Mouse (Mus musculus) hindbrain, postnatal 0 days (tissue): ENCODE measurements at regions not wholly inside any gene's neighbourhood (a gene's known extent, or its start where the extent isn't known, plus 50 kb on each side); places are given as distances from the start of the nearest gene placed in this dataset.

Experiments
- ATAC-seq: fragments of 200-750 bp; cut with Nextera tagmentation; 2 replicates; pipeline ENCODE4 v1.8.0; 2017; ENCODE audit warnings: mild to moderate bottlenecking, moderate TSS enrichment, moderate library complexity
- DNase-seq: peaks from one replicate; pipeline ENCODE4 v3.0.0-alpha.2; 2015; ENCODE audit warnings: low spot score
- H3K27ac ChIP-seq: fragments of 300-500 bp; sonication (generic); 2 replicates; pipeline ENCODE4 v1.5.1; 2014; ENCODE audit warnings: mild to moderate bottlenecking
- H3K27me3 ChIP-seq: fragments of 300-500 bp; sonication (generic); 2 replicates; pipeline ENCODE4 v1.6.1; 2014; ENCODE audit warnings: low read length, mixed read lengths; ENCODE audit not compliant: insufficient read depth
- H3K36me3 ChIP-seq: fragments of 300-500 bp; sonication (generic); 2 replicates; pipeline ENCODE4 v1.6.1; 2014; ENCODE audit warnings: low read length, mixed read lengths; ENCODE audit not compliant: insufficient read depth
- H3K4me1 ChIP-seq: fragments of 300-500 bp; sonication (generic); 2 replicates; pipeline ENCODE4 v1.6.1; 2014; ENCODE audit warnings: antibody characterized with exemption, low read length, mixed read lengths; ENCODE audit not compliant: insufficient read depth
- H3K4me2 ChIP-seq: fragments of 300-500 bp; sonication (generic); 2 replicates; pipeline ENCODE4 v1.6.1; 2014; ENCODE audit warnings: low read depth, mild to moderate bottlenecking, low read length, moderate library complexity, mixed read lengths
- H3K4me3 ChIP-seq: fragments of 300-500 bp; sonication (generic); 2 replicates; pipeline ENCODE4 v1.5.1; 2014; ENCODE audit warnings: low read length
- H3K9ac ChIP-seq: fragments of 300-500 bp; sonication (generic); replicated peaks from 2 replicates; pipeline ENCODE4 v1.6.1; 2014; ENCODE audit warnings: mild to moderate bottlenecking, low read length, moderate library complexity, mixed read lengths
- H3K9me3 ChIP-seq: fragments of 300-500 bp; sonication (generic); 2 replicates; pipeline ENCODE4 v1.6.1; 2016; ENCODE audit warnings: low read length, mixed read lengths
- CTCF ChIP-seq: IDR thresholded peaks from 2 replicates; pipeline ENCODE4 v1.5.1; 2016; ENCODE audit warnings: antibody characterized with exemption, control low read depth, low read depth
- WGBS: fragments of 180-500 bp; shearing (Covaris S2); extraction: QIAGEN DNeasy Blood & Tissue Kit; methylation state at CpG from one replicate; pipeline ENCODE4 v1.1.7; 2014; 5-methylcytosine and 5-hydroxymethylcytosine counted together

DNA sequence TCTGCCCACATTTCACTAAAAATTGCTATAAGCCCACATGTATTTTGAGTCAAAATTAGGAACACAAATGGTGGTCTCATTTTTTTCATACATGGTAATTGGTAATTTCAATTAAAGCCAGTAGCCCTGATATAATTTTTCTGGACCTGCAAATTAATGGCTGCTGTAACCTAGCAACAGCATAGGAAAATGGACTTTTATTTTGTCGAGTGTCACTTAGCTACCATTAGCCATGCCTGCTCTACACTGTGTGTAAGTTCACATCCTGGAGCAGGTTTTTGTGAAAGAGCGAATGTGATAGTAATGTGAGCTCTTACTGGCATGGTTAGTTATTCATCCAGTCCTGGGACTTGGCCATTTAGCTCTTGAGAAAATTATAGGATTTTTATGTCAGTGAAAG lies 285.6 kb downstream of the Cmpk2 start:
- H3K9ac ChIP-seq: no peak overlapping the region
- H3K36me3 ChIP-seq: no peaks in the 10 kb centered on the region
- no peak overlapping the region for H3K4me2 ChIP-seq
- H3K4me3 ChIP-seq: no peak overlapping the region
- no peaks in the 10 kb centered on the region for H3K27me3 ChIP-seq
- peak; percentile 24 for DNase-seq
- WGBS: 46% methylated on average over 2 of the region's 2 CpGs
- no peaks in the 10 kb centered on the region for H3K9me3 ChIP-seq
- no peak for ATAC-seq
- no peak for TF ChIP-seq CTCF
- H3K4me1 ChIP-seq: no peaks in the 10 kb centered on the region
- no peak overlapping the region for H3K27ac ChIP-seq

DNA sequence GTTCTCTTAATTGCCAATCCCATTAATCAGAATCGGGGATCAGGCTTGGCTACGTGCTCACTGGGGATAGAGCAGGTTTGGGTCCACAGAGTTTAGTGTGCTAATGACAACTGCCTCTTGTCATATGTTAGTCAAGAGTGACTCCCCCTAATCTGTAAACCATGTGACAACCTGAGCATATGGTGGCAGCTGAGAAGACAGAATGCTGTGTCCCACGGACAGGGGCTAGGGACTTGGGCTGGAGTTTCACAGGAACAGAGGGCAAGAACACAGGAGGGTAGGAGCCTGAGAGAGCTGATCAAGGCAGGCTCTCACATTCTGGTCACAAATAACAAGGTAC lies 265.5 kb downstream of the Cmpk2 start:
- Histone ChIP-seq H3K27me3 (no peaks in the 10 kb centered on the region), H3K9ac (no peak overlapping the region), H3K4me3 (no peak overlapping the region), H3K4me2 (no peak overlapping the region), H3K27ac (no peak overlapping the region), H3K9me3 (no peaks in the 10 kb centered on the region), H3K4me1 (0 out of 2 replicates have a peak, but pooled peaks cover 6% of the 10 kb centered on the region), H3K36me3 (no peaks in the 10 kb centered on the region)
- TF ChIP-seq CTCF: no peak
- DNase-seq (peak; percentile 49), ATAC-seq (peak; percentile 58; the same call in 1 of the 2 replicates)
- 42% methylated on average over 3 of the region's 3 CpGs for WGBS

DNA sequence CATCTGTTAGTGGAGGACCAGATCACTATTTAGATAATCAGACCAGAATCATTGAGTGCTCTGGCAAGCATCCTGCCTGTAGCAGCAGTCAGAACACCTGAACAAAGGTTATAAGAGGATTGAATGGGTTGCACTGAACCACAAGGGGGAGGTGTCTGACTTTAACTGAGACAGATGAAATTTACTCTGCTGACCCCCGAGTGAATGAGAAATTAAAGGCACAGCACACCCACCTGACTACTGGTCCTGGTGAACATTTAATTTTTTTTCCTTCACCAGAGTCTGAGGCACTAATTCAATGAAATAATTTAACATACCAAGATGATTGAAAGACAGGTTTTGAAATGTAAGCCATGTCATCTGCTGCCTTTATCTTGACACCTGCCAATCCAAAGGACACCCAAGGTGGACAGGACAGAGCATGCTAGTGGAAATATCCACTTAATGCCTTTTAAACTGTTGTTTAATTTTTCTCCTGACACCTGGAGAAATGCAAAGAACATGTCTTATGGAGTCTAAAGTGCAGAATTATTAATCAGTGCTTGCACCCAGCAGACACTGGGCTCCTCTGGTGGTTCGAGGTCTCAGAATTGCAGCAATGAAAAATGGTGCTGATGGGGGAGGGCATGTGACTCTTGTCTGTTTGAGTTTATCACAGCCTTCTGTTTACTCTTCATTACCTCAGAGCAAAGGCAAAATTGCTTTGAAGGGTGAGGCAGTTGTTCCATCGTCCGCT lies 265.0 kb downstream of the Cmpk2 start:
- Histone ChIP-seq H3K4me3 (no peak overlapping the region), H3K9me3 (no peaks in the 10 kb centered on the region), H3K27me3 (no peaks in the 10 kb centered on the region), H3K9ac (no peak overlapping the region), H3K36me3 (no peaks in the 10 kb centered on the region), H3K4me2 (no peak overlapping the region), H3K4me1 (0 out of 2 replicates have a peak, but pooled peaks cover 6% of the 10 kb centered on the region), H3K27ac (no peak overlapping the region)
- ATAC-seq: 0 out of 2 replicates have a peak, but pooled peaks have one; percentile 43
- peak; percentile 75 for TF ChIP-seq CTCF
- 37% methylated on average over 4 of the region's 4 CpGs for WGBS
- DNase-seq: peak; percentile 81

DNA sequence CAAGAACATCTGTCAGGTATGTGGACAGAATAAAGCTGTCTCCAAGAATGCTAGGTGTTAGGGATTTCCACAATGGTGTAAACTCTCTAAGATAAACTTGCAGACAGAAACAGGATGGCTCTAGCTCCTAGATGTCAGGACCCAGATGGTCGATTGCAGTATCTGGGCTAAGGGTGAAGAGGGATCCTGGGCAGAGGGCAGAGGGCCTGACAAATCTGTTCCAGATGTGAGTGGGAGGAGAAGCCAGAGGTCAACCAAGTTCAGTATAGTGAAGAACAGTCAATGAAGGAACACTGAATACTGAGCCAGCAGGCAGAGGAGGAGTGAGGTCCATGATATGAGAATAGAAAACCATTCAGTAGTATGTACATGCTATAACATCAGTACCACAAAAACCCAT lies 254.4 kb downstream of the Cmpk2 start:
- ATAC-seq (no peak), DNase-seq (no peak)
- Histone ChIP-seq H3K9me3 (no peaks in the 10 kb centered on the region), H3K4me3 (no peak overlapping the region), H3K36me3 (no peaks in the 10 kb centered on the region), H3K27me3 (no peaks in the 10 kb centered on the region), H3K4me2 (no peak overlapping the region), H3K27ac (no peak overlapping the region), H3K9ac (no peak overlapping the region), H3K4me1 (no peaks in the 10 kb centered on the region)
- 61% methylated on average over 1 of the region's 1 CpGs for WGBS
- TF ChIP-seq CTCF: no peak

DNA sequence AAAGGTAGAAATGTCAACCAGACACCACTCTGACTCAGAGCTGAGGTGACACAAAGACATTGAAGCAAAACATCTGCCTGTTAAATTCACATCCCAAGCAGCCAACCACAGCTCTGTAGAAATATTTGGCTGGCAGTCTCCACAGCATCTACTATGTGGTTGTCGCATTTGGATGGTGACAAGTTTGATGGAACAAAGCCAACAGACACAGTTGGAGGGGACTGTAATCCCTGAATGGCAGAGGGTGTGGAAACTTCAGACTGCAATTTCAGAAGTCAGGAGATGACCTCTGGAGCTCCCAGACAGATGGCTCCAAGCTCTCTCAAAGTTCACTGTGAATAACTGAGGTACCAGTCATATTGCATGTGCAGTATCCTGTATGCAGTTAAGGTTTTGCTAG lies 229.8 kb downstream of the Cmpk2 start:
- WGBS: 35% methylated on average over 1 of the region's 1 CpGs
- no peak overlapping the region for H3K4me3 ChIP-seq
- DNase-seq: peak; percentile 48
- H3K27ac ChIP-seq: no peak overlapping the region
- no peak overlapping the region for H3K9ac ChIP-seq
- H3K9me3 ChIP-seq: no peaks in the 10 kb centered on the region
- no peak overlapping the region for H3K4me2 ChIP-seq
- no peaks in the 10 kb centered on the region for H3K36me3 ChIP-seq
- no peaks in the 10 kb centered on the region for H3K27me3 ChIP-seq
- H3K4me1 ChIP-seq: no peaks in the 10 kb centered on the region
- no peak for ATAC-seq
- TF ChIP-seq CTCF: no peak

DNA sequence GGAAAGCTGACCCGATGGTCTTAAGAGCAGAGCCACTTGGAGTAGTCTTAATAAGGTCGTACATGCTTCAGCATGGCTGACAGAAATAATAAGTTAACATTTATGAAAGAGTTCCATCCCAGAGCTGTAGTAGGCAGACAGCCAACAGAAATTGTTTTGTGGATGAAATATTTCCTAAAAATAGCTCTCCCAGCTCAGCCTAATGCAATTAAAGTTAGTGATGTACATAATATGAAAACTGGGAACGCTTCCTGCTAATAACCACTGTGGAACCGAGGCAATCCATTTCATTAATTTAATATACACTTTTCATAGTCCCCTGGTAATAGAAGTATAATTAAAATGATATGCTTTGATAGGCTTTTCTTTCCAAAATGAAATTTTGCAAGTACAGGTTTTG lies 219.0 kb downstream of the Cmpk2 start:
- Histone ChIP-seq H3K4me3 (no peak overlapping the region), H3K27ac (no peak overlapping the region), H3K4me1 (0 out of 2 replicates have a peak, but pooled peaks cover 4% of the 10 kb centered on the region), H3K9me3 (no peaks in the 10 kb centered on the region), H3K36me3 (no peaks in the 10 kb centered on the region), H3K9ac (no peak overlapping the region), H3K27me3 (no peaks in the 10 kb centered on the region), H3K4me2 (no peak overlapping the region)
- ATAC-seq: no peak
- WGBS: 55% methylated on average over 4 of the region's 4 CpGs
- no peak for TF ChIP-seq CTCF
- DNase-seq: peak; percentile 51

DNA sequence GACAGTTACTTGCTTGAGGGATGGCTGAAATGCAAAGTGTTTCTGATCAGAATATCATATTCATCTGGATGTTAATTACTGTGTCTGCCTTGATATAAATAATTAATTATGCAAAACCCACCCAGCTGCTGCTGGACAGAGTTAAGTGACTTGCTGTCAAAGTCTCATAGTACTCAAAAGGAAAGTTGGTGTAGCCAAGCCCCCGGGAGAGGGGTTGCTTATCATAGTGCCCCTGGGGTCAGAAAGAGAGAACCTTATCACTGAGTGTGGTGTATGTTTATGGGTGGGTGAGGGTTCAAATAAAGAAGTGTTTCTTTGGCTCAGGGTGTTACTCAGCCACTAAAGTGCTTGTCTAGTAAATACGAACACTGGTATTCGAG lies 211.6 kb downstream of the Cmpk2 start:
- DNase-seq (no peak), ATAC-seq (no peak)
- H3K27me3 ChIP-seq: no peaks in the 10 kb centered on the region
- H3K4me1 ChIP-seq: no peaks in the 10 kb centered on the region
- H3K9me3 ChIP-seq: no peaks in the 10 kb centered on the region
- H3K36me3 ChIP-seq: no peaks in the 10 kb centered on the region
- no peak for TF ChIP-seq CTCF
- no peak overlapping the region for H3K9ac ChIP-seq
- H3K4me3 ChIP-seq: no peak overlapping the region
- no peak overlapping the region for H3K4me2 ChIP-seq
- peak overlapping the region; percentile 56; the same call in 1 of the 2 replicates for H3K27ac ChIP-seq
- WGBS: 48% methylated on average over 3 of the region's 3 CpGs
